Mouse (Mus musculus): ENCODE measurements around the gene Slc48a1.

DNA sequence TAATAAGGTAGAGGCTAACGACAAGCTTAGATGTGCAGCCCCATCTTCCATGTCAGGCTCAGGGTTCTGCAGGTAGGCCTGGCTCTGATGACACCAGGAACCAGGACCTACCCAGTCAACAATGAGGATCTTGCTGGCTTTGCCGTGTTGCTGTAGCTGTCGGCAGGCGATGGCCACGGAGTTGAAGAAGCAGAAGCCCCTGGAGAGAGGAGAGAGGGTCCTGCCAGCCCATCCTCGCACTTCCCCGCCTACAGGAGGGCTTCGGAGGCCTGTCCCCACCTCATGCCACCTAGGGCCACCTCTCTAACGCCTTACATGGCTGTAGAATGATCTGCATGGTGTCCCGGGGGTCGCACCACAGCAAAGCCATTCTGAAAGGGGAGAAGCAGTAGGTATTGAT, 21.1 kb downstream of the Slc48a1 start:
- TF ChIP-seq POLR2A (IDR thresholded peaks at IDR 0.05; ENCODE audit: borderline replicate concordance, insufficient read depth, low read length) (no peak), CTCF (IDR thresholded peaks at IDR 0.05; ENCODE audit: borderline replicate concordance, insufficient read depth, low read depth, low read length) (no peak)
